Mouse (Mus musculus): ENCODE results near the gene Olfr403.

- TF ChIP-seq MAFK (IDR thresholded peaks at IDR 0.05; ENCODE audit: insufficient read depth, low read depth, low read length) (no peak), ZC3H11A (IDR thresholded peaks at IDR 0.05; ENCODE audit: borderline replicate concordance, low read depth, low read length) (no peak), CHD2 (IDR thresholded peaks at IDR 0.05; ENCODE audit: low read depth, low read length) (no peak), HCFC1 (IDR thresholded peaks at IDR 0.05; ENCODE audit: borderline replicate concordance, insufficient read depth, low read length) (no peak), ZNF384 (IDR thresholded peaks at IDR 0.05; ENCODE audit: low read depth, low read length) (no peak)
These were observed 25.2 kb downstream of the Olfr403 start, which contains the start of gene Olfr43 for GRCm38 (mm10) chr11:74211279-74211678.

All from ES-E14 (cell line).